Mouse (Mus musculus) ovary, postnatal 14 days (tissue): ENCODE measurements around the gene Uba52.

Experiments used
- DNase-seq: peaks from one replicate; pipeline ENCODE4 v3.0.0; 2022; ENCODE audit warnings: low spot score

The Uba52 gene

GRCm38 (mm10) chr8:70481908-70482307 lies 28.7 kb downstream of the Uba52 start:
- no peak for DNase-seq

DNA sequence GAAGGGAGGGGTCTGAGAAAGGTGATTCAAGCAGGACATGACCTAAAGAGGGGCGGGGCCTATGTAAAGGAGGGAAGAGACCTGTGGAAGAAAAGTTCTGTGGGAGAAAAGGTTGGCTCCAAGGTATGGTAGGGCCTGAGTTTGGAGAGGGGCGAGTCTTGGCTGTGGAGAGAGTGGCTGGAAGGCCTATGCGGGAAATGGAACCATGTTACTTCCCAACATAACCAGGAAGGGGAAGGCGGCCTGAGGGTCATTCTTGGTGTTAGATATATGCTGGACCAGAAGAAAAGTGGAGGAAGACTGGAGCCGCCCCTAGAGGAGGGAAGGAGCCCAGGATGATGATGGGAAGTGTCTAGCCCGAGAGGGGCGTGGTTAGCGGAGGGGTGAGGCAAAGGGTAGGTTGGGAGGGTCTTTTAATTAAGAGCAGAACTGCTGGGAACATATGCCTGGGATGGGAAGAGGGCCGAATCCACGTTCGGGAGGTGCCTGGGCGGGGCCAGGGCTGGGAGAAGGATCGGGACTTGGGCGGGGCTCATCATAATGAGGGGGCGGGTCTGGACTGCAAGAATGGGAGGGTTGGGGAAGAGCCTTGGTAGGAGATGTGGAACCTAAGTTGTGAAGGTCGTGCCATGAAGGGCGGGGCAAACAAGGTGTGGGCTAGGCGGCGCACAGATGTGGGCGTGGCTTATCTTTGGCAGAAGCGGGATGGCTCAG lies 33.2 kb downstream of the Uba52 start:
- no peak for DNase-seq

- DNase-seq: peak; percentile 95
These were observed 34.0 kb downstream of the Uba52 start, which contains the start of gene Klhl26 for GRCm38 (mm10) chr8:70476333-70477268. Gene Klhl26, minus strand, starts transcription at chr8:70476968.

DNA sequence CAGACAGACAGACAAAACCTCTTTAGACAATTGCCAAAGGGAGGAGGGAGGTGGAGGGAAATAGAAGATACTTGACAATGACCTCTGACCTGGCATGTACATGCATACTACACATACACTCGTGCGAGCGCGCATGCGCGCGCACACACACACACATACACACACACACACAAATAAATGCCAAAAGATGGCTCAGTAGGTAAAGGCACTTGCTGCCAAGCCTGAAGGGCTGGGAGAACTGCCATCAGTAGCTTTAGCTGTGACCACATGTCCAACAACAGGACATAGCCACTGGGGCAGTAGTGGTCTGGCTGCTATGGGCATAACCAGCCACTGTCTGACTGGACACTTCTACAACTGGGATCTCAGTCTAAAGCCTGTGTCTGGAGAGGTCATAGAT lies 38.7 kb downstream of the Uba52 start:
- no peak for DNase-seq

DNA sequence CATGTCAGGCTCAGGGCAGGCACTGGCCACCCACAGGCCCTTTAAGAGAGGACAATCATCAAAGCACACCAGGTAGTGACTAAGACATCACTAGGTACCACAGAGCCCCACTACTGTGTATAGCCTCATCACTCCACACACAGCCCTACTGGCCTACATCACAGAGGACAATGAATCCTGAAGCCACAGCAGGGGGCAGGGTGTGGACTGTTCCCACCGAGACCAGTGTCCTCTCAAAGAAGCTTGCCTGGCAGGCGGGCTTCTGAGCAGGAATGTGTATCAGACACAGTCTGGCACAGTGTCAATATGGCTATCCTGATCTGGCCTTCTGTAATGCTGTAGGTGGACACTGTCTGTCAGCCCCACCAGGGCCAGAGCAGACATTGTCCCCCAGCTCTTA lies 40.7 kb downstream of the Uba52 start:
- DNase-seq: no peak

- DNase-seq: no peak
These were observed 41.2 kb downstream of the Uba52 start for GRCm38 (mm10) chr8:70469295-70469916.

DNA sequence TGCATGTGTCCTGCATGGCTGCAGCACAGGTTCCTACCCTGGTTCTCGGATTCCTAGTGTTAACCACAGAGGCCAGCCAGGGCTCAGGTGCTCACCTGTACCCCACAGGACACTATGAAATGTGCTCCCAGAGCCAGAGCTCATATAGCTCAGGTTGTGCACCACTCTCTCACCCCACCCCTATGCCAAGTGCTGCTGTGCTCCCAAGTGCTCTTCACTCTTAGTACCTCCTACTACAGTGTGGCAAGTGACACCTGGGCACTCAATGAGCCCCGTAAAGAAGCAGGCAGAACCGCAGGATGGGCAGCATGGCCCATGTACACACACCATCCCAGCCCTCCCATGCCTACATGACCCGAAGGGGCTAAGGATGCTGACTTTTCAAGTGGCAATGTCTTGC lies 41.9 kb downstream of the Uba52 start:
- no peak for DNase-seq

DNA sequence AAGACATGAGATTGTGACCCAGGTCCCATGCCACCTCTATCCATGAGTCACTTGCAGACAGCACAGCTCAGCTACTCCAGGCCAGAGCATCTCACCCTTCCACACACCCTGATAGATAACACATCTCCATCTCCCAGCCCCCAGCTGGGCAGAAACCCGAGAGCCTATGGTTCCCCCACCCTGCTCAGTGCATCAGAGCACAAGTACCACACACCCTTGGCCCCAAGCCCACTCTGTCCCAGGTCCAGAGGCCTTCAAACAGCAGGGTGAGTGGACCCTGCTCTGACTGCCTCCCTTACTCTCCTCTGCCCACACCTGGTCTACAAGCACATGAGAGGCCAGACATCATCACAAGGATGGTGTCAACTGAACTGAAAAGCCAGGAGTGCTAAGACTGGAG lies 42.7 kb downstream of the Uba52 start:
- DNase-seq: no peak

GRCm38 (mm10) chr8:70467229-70467725 lies 43.3 kb downstream of the Uba52 start:
- no peak for DNase-seq

GRCm38 (mm10) chr8:70466771-70467170 lies 43.8 kb downstream of the Uba52 start:
- DNase-seq: no peak

GRCm38 (mm10) chr8:70466305-70466704 lies 44.3 kb downstream of the Uba52 start:
- no peak for DNase-seq

GRCm38 (mm10) chr8:70465701-70466100 lies 44.9 kb downstream of the Uba52 start:
- no peak for DNase-seq

DNA sequence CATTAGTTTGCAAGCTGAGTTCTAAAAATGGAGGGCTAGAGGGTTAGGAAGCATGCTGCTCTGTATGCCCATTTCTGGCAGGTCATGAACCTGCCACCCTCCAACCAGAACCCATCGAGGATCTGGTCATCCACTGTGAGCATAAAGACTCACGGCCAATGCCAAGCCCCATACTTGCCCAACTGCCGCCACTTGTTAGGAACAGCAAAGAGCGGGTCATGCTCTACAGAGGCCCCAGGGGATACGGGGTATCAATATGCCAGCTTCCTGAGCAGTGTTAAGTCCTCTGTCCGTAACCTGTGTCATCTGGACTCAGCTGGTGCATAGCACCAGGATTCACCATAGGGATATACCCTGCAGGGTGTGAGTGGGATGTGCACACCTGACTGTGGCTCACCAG lies 46.4 kb downstream of the Uba52 start:
- DNase-seq: no peak

- DNase-seq: no peak
These were observed 47.3 kb downstream of the Uba52 start for GRCm38 (mm10) chr8:70463306-70463705.

DNA sequence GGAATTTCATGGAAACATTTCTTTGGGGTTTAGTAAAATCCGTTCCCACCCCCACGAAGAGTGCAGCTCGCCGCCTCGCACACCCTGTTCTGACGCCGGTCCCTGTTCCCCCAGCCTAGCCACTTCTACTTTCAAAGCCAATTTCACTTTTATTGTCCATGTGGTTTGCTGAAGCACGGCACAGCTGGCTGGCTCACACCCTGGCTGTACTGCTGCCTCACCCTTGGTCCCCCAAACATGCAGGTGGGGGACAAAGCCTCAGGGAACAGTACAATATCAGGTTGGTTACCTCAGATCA lies 48.1 kb downstream of the Uba52 start:
- no peak for DNase-seq

- no peak for DNase-seq
These were observed 48.7 kb downstream of the Uba52 start for GRCm38 (mm10) chr8:70461765-70462515.

- DNase-seq: no peak
These were observed 50.0 kb downstream of the Uba52 start for GRCm38 (mm10) chr8:70460606-70461005.

GRCm38 (mm10) chr8:70460199-70460598 lies 50.4 kb downstream of the Uba52 start:
- no peak for DNase-seq

DNA sequence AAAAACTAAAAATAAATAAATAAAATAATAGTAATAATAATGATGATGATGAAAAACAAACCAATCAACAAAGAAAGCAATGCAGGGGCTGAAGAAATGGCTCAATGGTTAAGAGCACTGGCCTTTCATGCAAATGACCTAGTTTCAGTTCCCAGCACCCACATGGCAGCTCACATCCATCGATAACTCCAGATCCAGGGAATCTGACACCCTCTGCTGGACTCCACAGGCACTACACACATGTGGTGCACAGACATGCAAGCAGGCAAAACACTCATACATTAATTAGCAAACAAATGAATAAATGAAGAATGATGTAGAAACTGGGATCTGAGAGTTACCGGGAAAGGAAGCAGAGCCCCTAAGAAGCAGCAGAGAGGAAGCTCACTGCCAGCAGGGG lies 51.0 kb downstream of the Uba52 start:
- DNase-seq: no peak

- DNase-seq: no peak
These were observed 52.1 kb downstream of the Uba52 start for GRCm38 (mm10) chr8:70458462-70458861.
